Mouse (Mus musculus) adrenal gland, adult 18-20 months (tissue): ENCODE results near the gene Cacng7. TPM values are rescaled to one million over a fixed set of nuclear protein-coding genes. Genes with fewer than 3 reads are reported as not detected.

Experiments used
- microRNA-seq, 2 experiments: library from miRNA; unstranded; fragments of <30 nt; microRNA quantifications; one replicate each; pipeline ENCODE4 v1.2.0; 2021; ENCODE audit warnings: borderline number of aligned reads in 2 of 2
- total RNA-seq, 2 experiments: library from RNA; stranded (reverse); gene quantifications; 1 replicate in 1 of 2; 2 replicates in 1 of 2; pipeline ENCODE4 v1.2.3; 2021

Gene Cacng7
- total RNA-seq, 2 experiments from 2014 or later: 8.9 to 16.6 TPM

Small RNA genes within 50 kb of the gene (microRNA-seq; reads per million reads assigned to microRNA genes)
- gene Gm23450: 35.9 to 63.7 reads per million in 2 experiments

Other genes starting within 250 kb of the Cacng7 start
- gene AU018091, start 163.8 kb upstream of the Cacng7 start, total RNA-seq: not detected
- under 1 TPM in 1 of 2 experiments, not detected in 1; 0.20 TPM for gene Nlrp12, start 83.2 kb upstream of the Cacng7 start, total RNA-seq
- 10 to 100 TPM; 55.9 to 68.6 TPM for gene Myadm, start 43.9 kb upstream of the Cacng7 start, total RNA-seq
- gene Prkcg, start 43.8 kb upstream of the Cacng7 start, total RNA-seq: 1 to 10 TPM in 1 of 2 experiments, under 1 TPM in 1; 0.36 to 1.1 TPM
- gene Cacng8, start 57.7 kb downstream of the Cacng7 start, total RNA-seq: 1 to 10 TPM; 1.7 to 3.5 TPM
- not detected for gene Cacng6, start 91.2 kb downstream of the Cacng7 start, total RNA-seq
- gene Tarm1, start 169.7 kb downstream of the Cacng7 start, total RNA-seq: 1 to 10 TPM in 1 of 2 experiments, under 1 TPM in 1; 0.70 to 1.7 TPM